In genomic region chr17:70747731-70748475, GRCm38 (mm10) we compare ENCODE assay signal across 8 mouse cellular contexts.
DNase-seq lines count a peak whose midpoint lies in the region; ATAC-seq and TF ChIP-seq lines count a peak whose summit lies in the region.

No protein-coding gene starts in this region.

- H3K36me3 ChIP-seq in embryonic facial prominence, embryonic 10.5 days (replicated peaks), result no peaks in the 10 kb centered on the region
- no peaks in the 10 kb centered on the region for H3K36me3 ChIP-seq in limb, embryonic 15.5 days

- under 1% methylated on average over 23 of the region's 23 CpGs for WGBS in embryonic facial prominence, embryonic 10.5 days
- WGBS in limb, embryonic 15.5 days, result 1% methylated on average over 23 of the region's 23 CpGs

- H3K9ac ChIP-seq in limb, embryonic 15.5 days, result no peak overlapping the region; the same call in 1 of the 2 replicates

- peaks cover 21% of the 10 kb centered on the region for H3K27me3 ChIP-seq in embryonic facial prominence, embryonic 10.5 days (replicated peaks; ENCODE audit: low read depth, poor library complexity, severe bottlenecking)
- no peaks in the 10 kb centered on the region for H3K27me3 ChIP-seq in limb, embryonic 15.5 days

- peak overlapping the region; percentile 60 for H3K4me2 ChIP-seq in limb, embryonic 15.5 days

- intact Hi-C loops in left cerebral cortex, adult 2 months (cut with DNase I), result no loop called here
- intact Hi-C loops in left cerebral cortex, postnatal 4 days (cut with DNase I), result no loop called here
- intact Hi-C loops in heart, postnatal 36 days (cut with DNase I), result no loop called here

- H3K9me3 ChIP-seq in embryonic facial prominence, embryonic 10.5 days, result no peaks in the 10 kb centered on the region
- no peaks in the 10 kb centered on the region for H3K9me3 ChIP-seq in limb, embryonic 15.5 days

- peak overlapping the region; percentile 50; the same call in 1 of the 2 replicates for H3K27ac ChIP-seq in left cerebral cortex, adult 2 months
- peak overlapping the region; percentile 84 for H3K27ac ChIP-seq in embryonic facial prominence, embryonic 10.5 days (replicated peaks)
- peak overlapping the region; percentile 83 for H3K27ac ChIP-seq in limb, embryonic 15.5 days

- H3K4me1 ChIP-seq in embryonic facial prominence, embryonic 10.5 days, result peaks cover 53% of the 10 kb centered on the region
- H3K4me1 ChIP-seq in limb, embryonic 15.5 days, result peaks cover 30% of the 10 kb centered on the region

- no peak for TF ChIP-seq CTCF in left cerebral cortex, adult 2 months (IDR thresholded peaks at IDR 0.05)

- DNase-seq in left cerebral cortex, adult 2 months (ENCODE audit: extremely low spot score in 1 of 2, low spot score in 2 of 2), result no peak
- no peak for DNase-seq in left cerebral cortex, postnatal 4 days
- peak; percentile 61 for DNase-seq in embryonic facial prominence, embryonic 10.5 days (ENCODE audit: low spot score)
- DNase-seq in heart, postnatal 36 days, result peak; percentile 39 to 61
- peak; percentile 33 for DNase-seq in naive thymus-derived CD4-positive, alpha-beta T cell, adult 2 months (ENCODE audit: low read depth)
- DNase-seq in ovary, postnatal 10 days (ENCODE audit: low spot score), result no peak
- no peak for DNase-seq in left cerebral cortex, adult 8-10 months (ENCODE audit: low spot score in 2 of 2)

- peak overlapping the region; percentile 17; the same call in 1 of the 2 replicates for H3K4me3 ChIP-seq in left cerebral cortex, adult 2 months
- H3K4me3 ChIP-seq in embryonic facial prominence, embryonic 10.5 days, result peak overlapping the region; percentile 52
- H3K4me3 ChIP-seq in limb, embryonic 15.5 days, result peak overlapping the region; percentile 35

- ATAC-seq in limb, embryonic 15.5 days (ENCODE audit: insufficient number of reproducible peaks, low FRiP score, low TSS enrichment, low read depth), result no peak

Comparison
In these comparisons a context has a peak if more than half of its experiments do, and no peak if none do; other contexts are left out.
1. DNase-seq: peak in embryonic facial prominence, embryonic 10.5 days (single experiment), heart, postnatal 36 days (2 of 2) and naive thymus-derived CD4-positive, alpha-beta T cell, adult 2 months (single experiment); none in left cerebral cortex, adult 2 months (0 of 2), left cerebral cortex, postnatal 4 days (single experiment), ovary, postnatal 10 days (single experiment) and left cerebral cortex, adult 8-10 months (0 of 2).
2. Peak in every context shown above with its lines, with median percentiles within 50 percentile points of each other: H3K27ac ChIP-seq and H3K4me3 ChIP-seq.